Mouse (Mus musculus) cortical plate, adult 2 months (tissue): ENCODE measurements at regions not wholly inside any gene's neighbourhood (a gene's known extent, or its start where the extent isn't known, plus 50 kb on each side); places are given as distances from the start of the nearest gene placed in this dataset.
"Not testable (repeated sequence)": the region's sequence is repeated elsewhere in the genome, so short reads cannot be mapped to it uniquely, and the experiment has no call there.

Experiments used
- H3K27ac ChIP-seq: fragments of 200-500 bp; 2 replicates; pipeline ENCODE4 v1.5.1; 2012; ENCODE audit warnings: low read length, control low read depth, inconsistent platforms; ENCODE audit not compliant: insufficient read depth
- H3K4me1 ChIP-seq: fragments of 200-500 bp; 2 replicates; pipeline ENCODE4 v1.6.1; 2011; ENCODE audit warnings: low read length; ENCODE audit not compliant: control insufficient read depth, insufficient read depth
- H3K4me3 ChIP-seq: fragments of 200-500 bp; 2 replicates; pipeline ENCODE4 v1.5.1; 2011; ENCODE audit warnings: mild to moderate bottlenecking, low read length, control low read depth; ENCODE audit not compliant: insufficient read depth
- CTCF ChIP-seq: fragments of 200-500 bp; IDR thresholded peaks from 2 replicates; pipeline ENCODE4 v1.5.1; 2011; ENCODE audit warnings: mild to moderate bottlenecking, control low read depth, low read length; ENCODE audit not compliant: insufficient read depth; ENCODE audit errors: extremely low read depth
- POLR2A ChIP-seq: fragments of 200-500 bp; IDR thresholded peaks from 2 replicates; pipeline ENCODE4 v1.6.1; 2011; ENCODE audit warnings: mild to moderate bottlenecking, low read length, control low read depth; ENCODE audit not compliant: insufficient read depth; ENCODE audit errors: extremely low read depth

- Histone ChIP-seq H3K27ac (peak overlapping the region; percentile 81), H3K4me3 (no peak overlapping the region), H3K4me1 (no peaks in the 10 kb centered on the region)
- no peak for TF ChIP-seq POLR2A
- no peak for TF ChIP-seq CTCF
Measured at GRCm38 (mm10) chr6:37723337-37723736, 147.3 kb upstream of the Trim24 start.

- H3K4me3 ChIP-seq, result no peak overlapping the region
- TF ChIP-seq POLR2A (no peak), CTCF (no peak)
Measured at GRCm38 (mm10) chr6:37724240-37724639, 146.4 kb upstream of the Trim24 start.

GRCm38 (mm10) chr6:37728621-37729020, 142.0 kb upstream of the Trim24 start:
- TF ChIP-seq POLR2A (no peak), CTCF (no peak)
- Histone ChIP-seq H3K27ac (no peak overlapping the region), H3K4me3 (no peak overlapping the region), H3K4me1 (no peaks in the 10 kb centered on the region)

More at GRCm38 (mm10) chr6:37724240-37724639, 146.4 kb upstream of the Trim24 start:
- H3K27ac ChIP-seq, result no peak overlapping the region
- no peaks in the 10 kb centered on the region for H3K4me1 ChIP-seq

DNA sequence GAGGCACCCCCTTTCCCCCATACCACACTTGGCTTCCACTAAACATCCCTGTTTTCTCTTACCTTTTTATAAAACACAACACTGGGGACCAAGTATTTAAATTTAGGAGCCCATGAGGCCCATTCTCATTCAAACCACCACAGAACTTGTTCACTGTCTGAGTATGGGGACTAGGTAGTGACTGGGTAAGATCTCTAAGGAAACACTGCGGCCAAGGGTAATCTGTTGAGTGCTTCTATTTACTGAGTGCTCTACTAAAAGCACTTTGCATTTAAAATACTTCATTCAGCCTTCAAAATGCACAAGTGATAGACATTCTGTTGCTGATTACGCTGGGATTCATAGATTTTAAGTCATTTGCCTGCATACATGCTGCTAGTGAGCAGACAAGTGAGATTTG, 141.4 kb upstream of the Trim24 start:
- H3K27ac ChIP-seq, result no peak overlapping the region
- H3K4me1 ChIP-seq, result no peaks in the 10 kb centered on the region
- no peak for TF ChIP-seq CTCF
- TF ChIP-seq POLR2A, result no peak
- no peak overlapping the region for H3K4me3 ChIP-seq

- no peak overlapping the region for H3K27ac ChIP-seq
- H3K4me1 ChIP-seq, result no peaks in the 10 kb centered on the region
- H3K4me3 ChIP-seq, result no peak overlapping the region
- TF ChIP-seq POLR2A (no peak), CTCF (no peak)
Measured at GRCm38 (mm10) chr6:37730500-37731239, 139.9 kb upstream of the Trim24 start.

GRCm38 (mm10) chr6:37732385-37732784, 138.2 kb upstream of the Trim24 start:
- TF ChIP-seq CTCF, result no peak
- TF ChIP-seq POLR2A, result no peak
- Histone ChIP-seq H3K27ac (no peak overlapping the region), H3K4me3 (no peak overlapping the region), H3K4me1 (no peaks in the 10 kb centered on the region)

DNA sequence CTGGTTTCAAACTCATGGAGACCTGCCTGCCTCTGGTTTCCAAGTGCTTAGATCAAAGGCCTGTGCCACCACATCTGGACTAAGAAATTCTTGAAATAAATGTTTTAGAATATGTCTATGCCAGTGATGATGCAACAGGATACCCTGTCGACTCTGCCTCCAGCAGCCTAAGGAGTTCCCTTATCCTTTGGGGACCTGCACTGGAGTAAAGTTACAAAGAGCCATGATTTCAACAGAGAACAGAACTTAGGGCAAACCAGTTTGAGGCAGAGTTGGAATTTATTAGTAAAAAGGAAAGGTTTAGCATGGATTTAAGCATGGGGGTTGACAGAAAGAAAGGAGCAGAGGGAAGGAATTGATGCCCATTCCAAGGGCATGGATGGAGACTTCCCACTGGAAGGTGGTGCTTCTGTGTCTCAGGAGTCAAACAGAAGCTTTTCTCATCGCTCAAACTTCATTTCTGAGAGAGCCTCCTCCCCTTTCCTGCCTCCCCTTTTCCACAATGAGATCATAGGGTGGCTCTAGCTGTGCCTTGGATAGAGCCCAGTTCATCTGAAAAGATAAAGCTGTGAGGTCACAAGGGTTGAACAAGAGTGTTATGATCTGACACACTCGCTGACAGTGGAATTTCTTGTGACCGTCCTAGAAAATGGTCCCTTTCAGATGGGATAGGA, 135.2 kb upstream of the Trim24 start:
- Histone ChIP-seq H3K4me3 (no peak overlapping the region), H3K27ac (no peak overlapping the region), H3K4me1 (no peaks in the 10 kb centered on the region)
- no peak for TF ChIP-seq CTCF
- TF ChIP-seq POLR2A, result no peak

DNA sequence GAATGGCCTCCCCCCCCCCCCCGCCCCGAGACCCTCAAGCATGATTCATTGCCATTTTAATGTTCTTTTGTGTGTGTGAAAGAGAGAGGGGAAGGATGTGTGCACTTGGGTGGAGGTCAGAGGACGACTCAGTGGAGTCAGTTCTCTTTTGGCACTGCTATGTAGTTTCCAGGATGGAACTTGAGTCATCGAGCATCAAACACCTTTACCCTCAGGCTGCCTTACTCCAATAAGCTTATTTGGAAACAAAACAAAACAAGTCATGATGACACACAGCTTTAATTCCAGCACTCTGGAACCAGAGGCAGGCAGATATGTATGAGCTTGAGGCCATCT, 134.7 kb upstream of the Trim24 start:
- Histone ChIP-seq H3K4me1 (no peaks in the 10 kb centered on the region), H3K27ac (no peak overlapping the region), H3K4me3 (no peak overlapping the region)
- TF ChIP-seq CTCF, result no peak
- TF ChIP-seq POLR2A, result no peak

GRCm38 (mm10) chr6:37740982-37741889, 129.4 kb upstream of the Trim24 start:
- no peaks in the 10 kb centered on the region for H3K4me1 ChIP-seq
- TF ChIP-seq POLR2A (no peak), CTCF (no peak)
- no peak overlapping the region for H3K4me3 ChIP-seq
- no peak overlapping the region for H3K27ac ChIP-seq

DNA sequence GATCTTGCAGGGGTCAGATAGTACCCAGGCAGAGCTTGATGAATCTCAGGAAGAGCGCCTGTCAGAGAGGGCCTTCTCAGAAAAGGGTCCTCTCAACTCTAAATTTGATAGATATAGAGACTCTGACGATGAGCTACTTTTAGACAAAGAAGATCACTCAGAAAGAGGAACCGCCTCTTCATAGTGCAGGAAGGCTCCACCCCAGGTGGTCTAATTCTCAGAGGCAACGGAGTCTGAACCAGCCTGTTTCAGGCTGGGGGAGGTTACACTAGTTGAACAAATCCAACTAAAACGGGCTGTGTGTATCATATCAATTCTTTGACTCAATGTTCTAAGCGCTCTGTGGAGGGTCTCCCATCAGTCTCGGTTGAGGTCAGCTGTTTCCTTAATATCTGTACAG, 128.7 kb upstream of the Trim24 start:
- H3K4me3 ChIP-seq, H3K27ac ChIP-seq, H3K4me1 ChIP-seq: not testable (repeated sequence)
